Mouse (Mus musculus) E14TG2a.4 (cell line): Measurements from ENCODE around the gene St3gal4.

Experiments used
- CTCF ChIP-seq: conservative IDR thresholded peaks from 2 replicates; pipeline ENCODE4 v1.5.1; 2014; ENCODE audit warnings: low read length
- POU5F1 ChIP-seq: IDR thresholded peaks from 2 replicates; pipeline ENCODE4 v1.6.1; 2014; ENCODE audit warnings: low read length, borderline replicate concordance

- TF ChIP-seq CTCF (no peak), POU5F1 (no peak)
Measured at GRCm38 (mm10) chr9:35127147-35127546, 8.1 kb upstream of the St3gal4 start.
